Mouse (Mus musculus) left cerebral cortex, adult 18-20 months (tissue): ENCODE results near the gene Zcchc18. TPM values are rescaled to one million over a fixed set of nuclear protein-coding genes. Genes with fewer than 3 reads are reported as not detected.
"Not testable (repeated sequence)": the region's sequence is repeated elsewhere in the genome, so short reads cannot be mapped to it uniquely, and the experiment has no call there.

ENCODE experiments used
- DNase-seq, 2 experiments: peaks; one replicate each; pipeline ENCODE4 v3.0.0; 2021 to 2022; ENCODE audit warnings: low spot score in 2 of 2, mixed read lengths in 1 of 2
- long read RNA-seq, 2 experiments: library from polyadenylated mRNA; stranded (forward); transcript quantifications; one replicate each; pipeline ENCODE4 v2.0.0; 2021
- total RNA-seq, 2 experiments: library from RNA; stranded (reverse); gene quantifications; 2 replicates each; pipeline ENCODE4 v1.2.3; 2021

Zcchc18 gene
- 100 to 1,000 TPM; 273 to 298 TPM for total RNA-seq
- long read RNA-seq, experiment 1, full-length matches to known transcripts: 394 of 659 reads
- long read RNA-seq, experiment 1, partial matches to known transcripts: 237 of 659 reads
- long read RNA-seq, experiment 1, other reads (novel, unspliced or antisense): 28 of 659 reads
- long read RNA-seq, experiment 2, full-length matches to known transcripts: 245 of 426 reads
- long read RNA-seq, experiment 2, partial matches to known transcripts: 150 of 426 reads
- long read RNA-seq, experiment 2, other reads (novel, unspliced or antisense): 31 of 426 reads

- peak; percentile 76 to 86 for DNase-seq
Measured at GRCm38 (mm10) chrX:136992978-136993547, at the start of gene Zcchc18. TSS of gene Zcchc18 (plus strand) at chrX:136993155.

- DNase-seq: peak; percentile 52 to 84
Measured at GRCm38 (mm10) chrX:136957583-136958279, 35.2 kb upstream of the Zcchc18 start.

DNA sequence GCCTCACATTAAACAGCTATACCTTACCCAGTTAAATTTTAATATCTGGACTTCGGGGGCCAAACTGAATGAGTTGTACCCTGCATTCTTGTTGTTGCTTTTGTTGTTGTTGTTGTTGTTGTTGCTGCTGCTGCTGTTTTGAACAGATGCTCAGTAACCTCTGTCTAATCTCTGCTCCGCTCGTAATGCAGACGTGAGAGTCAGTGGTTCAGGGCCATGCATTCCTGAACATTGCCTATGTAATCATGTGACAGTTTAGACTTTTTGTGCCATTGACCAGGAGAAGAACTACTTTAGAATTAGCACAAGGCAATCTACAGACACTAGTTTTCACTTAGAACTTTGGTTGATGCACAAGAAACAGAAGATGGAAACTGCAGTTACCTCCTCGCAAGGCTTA, 34.7 kb upstream of the Zcchc18 start:
- DNase-seq: not testable (repeated sequence)

- DNase-seq: peak in 1 of 2 experiments; percentile 9
Measured at GRCm38 (mm10) chrX:136959688-136960087, 33.3 kb upstream of the Zcchc18 start.

DNA sequence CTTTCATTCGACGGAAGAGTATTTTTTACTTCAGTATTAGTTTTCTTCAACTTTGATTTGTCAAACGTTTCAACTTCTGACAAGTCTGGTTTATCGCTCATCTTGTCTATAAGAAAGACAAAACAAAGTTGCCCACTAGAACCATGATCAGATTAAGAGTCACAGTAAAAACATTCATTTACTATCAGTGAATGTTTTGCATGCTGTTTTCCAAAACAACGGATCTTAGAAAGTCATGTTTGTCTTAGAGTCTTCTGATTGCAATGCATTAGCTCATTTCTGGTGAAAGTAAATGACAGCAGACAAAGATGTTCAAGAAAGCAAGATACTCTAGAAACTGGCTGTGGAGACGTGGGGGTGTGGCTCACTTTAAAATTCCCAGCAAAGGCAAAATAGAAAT, 17.6 kb upstream of the Zcchc18 start, which contains the start of gene Tmsb15b2:
Gene Tmsb15b2 (minus strand): TSS at position 101 of the 400 bp plus-strand sequence.
- not testable (repeated sequence) for DNase-seq

- peak; percentile 40 to 51 for DNase-seq
Measured at GRCm38 (mm10) chrX:136976424-136977084, 16.4 kb upstream of the Zcchc18 start, which contains the start of the genes Tmsb15l and Tmsb15b1. TSS of gene Tmsb15l (minus strand) at chrX:136976869. TSS of gene Tmsb15b1 (minus strand) at chrX:136976874.

GRCm38 (mm10) chrX:136978616-136979015, 14.3 kb upstream of the Zcchc18 start:
- DNase-seq: no peak

DNA sequence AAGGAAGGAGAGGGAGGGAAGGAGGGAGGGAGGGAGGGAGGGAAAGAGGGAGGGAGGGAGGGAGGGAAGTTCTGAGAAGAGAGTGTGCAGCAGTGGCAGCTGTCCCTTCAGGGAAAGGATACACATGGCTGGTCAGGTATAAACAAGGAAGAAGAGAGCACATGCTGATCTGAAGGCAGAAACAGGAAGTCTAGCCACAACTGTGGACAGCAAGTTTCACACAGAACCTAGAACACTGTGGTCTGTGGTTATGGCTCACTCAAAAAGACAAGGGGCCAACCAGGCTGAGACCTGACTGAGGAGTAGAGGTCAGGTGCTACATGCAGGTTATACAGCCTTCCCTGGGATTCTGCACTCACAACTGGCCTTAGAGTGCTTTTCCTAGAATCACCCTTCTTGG, 6.9 kb upstream of the Zcchc18 start:
- no peak for DNase-seq

GRCm38 (mm10) chrX:136991274-136991673, 1.7 kb upstream of the Zcchc18 start:
- DNase-seq: no peak

GRCm38 (mm10) chrX:136992191-136992965, 577 bp upstream of the Zcchc18 start:
- DNase-seq: peak in 1 of 2 experiments; percentile 12

DNA sequence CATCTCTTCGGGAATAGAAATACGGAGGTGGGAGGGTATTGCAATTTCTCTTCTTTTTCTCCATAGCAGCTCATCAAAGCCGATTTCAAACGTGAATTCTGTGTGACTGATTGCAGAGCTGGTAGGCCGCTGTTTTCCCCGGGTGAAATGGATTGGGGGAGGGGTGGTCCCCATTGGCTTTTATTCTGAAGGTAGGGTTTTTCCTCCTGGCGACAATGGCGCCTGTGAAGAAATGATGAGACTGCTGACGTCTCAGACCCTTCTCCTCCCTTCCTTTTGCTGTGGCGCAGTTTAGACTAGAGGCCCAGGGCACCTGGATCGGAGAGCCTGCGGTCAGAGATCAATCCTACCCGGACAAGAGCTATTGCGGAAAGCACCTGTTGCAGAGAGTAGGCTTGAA, 686 bp downstream of the Zcchc18 start:
- DNase-seq: peak in 1 of 2 experiments; percentile 13

DNA sequence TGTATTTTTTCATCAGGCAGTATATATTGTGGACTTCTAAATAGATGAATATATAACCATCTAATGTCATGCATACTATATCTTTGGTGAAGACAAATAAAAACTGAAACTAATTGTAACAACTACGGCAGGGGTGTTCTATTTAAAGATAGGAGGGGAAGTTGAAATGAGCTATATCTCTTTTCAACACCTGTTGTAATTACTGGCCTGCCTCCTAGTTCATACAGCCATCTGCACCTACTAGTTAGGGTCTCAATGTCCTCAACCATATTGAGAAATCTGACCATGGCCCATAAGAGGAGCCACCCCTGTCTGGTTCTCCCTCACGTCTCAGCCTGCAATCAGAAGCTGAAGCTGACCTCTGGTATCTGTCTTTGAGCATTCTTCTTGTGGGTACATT, 3.3 kb downstream of the Zcchc18 start:
- no peak for DNase-seq

DNA sequence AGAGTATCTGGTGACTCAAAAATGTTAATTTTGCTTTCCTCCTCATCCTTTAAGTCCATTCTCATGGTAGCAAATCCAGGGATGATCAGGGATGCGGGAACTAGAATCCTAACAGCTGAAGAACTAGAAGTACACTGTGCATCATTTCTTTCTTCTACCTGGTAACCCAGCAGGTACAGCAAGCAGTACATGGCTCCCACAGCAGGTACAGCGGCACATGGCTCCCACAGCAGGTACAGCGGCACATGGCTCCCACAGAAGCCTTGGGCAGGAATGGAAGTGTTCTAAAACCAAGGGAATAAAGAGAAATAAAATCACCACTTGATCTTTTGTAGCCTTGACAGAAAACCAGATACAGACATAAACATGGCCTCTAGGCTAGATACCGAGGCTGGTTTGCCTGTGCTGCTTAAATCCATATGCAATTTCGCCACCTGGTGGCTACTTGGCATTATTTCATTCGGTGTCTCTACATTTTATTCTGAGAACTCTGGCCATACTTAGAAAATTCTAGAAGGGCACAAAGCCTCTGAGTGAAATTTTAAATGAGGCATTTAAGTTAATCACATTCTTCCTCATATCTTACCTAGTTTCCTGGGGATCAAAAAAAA, 22.2 kb downstream of the Zcchc18 start:
- peak; percentile 39 to 41 for DNase-seq

GRCm38 (mm10) chrX:137017668-137018067, 24.7 kb downstream of the Zcchc18 start:
- no peak for DNase-seq

DNA sequence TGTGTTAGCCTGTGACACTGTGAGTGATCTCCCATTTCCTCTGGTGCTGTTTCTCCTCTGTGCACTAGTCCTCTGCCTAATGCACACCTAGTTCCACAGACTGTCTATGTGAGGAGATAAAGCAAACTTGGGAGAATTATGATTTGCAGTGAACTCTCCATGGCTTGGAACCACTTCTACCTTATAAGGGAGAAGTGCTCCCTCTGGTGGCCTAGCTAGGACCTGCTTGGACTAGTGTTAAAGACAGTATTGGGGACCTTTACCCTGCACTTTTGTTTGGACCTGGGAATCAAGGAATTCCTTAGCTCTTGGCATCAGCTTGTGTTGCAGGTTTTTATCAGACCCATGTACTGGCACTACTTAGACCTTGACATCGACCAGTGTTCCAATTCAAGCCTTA, 26.4 kb downstream of the Zcchc18 start:
- DNase-seq: peak; percentile 47 to 58

GRCm38 (mm10) chrX:137030916-137031315, 38.0 kb downstream of the Zcchc18 start:
- no peak for DNase-seq

GRCm38 (mm10) chrX:137031726-137032125, 38.8 kb downstream of the Zcchc18 start:
- no peak for DNase-seq

- DNase-seq: no peak
Measured at GRCm38 (mm10) chrX:137034322-137034721, 41.4 kb downstream of the Zcchc18 start.

DNA sequence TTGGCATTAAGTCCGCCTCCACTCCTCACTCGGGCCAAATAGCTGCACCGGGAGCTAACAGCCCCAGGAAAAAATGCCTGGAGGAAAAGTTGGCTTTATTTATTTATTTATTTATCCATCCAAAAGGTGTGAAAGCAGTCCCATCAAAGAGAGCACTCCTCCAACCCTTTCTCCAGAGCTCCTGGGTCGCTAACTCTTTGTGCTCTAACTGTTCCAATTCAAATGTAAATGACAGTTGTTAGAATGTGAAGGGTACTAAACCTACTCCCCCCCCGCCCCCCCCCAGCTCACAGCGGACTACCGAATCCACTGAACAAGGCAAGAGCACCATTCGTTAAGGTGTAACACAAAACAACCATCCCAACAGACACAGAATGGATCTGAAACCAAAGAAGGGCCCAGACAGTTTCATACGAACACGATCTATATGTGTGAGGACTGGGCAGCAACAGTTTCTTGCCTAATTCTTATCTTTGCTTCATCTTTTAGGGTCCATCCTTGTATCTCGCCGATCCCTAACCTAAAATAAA, 44.6 kb downstream of the Zcchc18 start:
- no peak for DNase-seq

DNA sequence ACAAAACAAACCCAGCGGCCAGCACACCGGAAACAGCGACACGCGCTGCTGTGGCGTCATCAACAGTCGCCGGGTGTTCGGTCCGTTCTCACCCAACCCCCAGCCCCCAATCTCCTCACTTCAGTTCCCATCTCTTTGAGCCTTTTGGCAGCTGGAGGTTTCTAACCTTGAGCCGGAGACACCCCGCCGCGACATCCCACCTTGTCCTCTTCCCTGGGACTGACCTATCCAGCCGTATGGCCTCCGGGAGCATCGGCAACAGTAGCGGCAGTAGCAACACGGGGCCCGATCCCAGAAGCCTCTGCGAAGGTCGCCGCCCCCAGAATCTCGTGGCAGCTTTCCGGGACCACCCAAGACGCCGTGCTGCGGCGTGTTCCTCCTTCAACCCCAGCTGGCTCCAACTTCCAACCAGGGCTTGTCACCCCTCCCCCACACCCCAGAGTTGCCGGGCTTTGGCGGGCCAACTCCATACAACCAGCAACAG, 45.1 kb downstream of the Zcchc18 start, which contains the start of gene Slc25a53:
Gene Slc25a53 (minus strand): TSS at position 303 of the 484 bp plus-strand sequence.
- DNase-seq: peak; percentile 80 to 83
